Mouse (Mus musculus): Measurements from ENCODE around the gene Rab13. TPM values are rescaled to one million over a fixed set of nuclear protein-coding genes. Genes with fewer than 3 reads are reported as not detected.

Rab13 gene
- total RNA-seq (2021), result 10 to 100 TPM; 12.3 to 14.4 TPM

GRCm38 (mm10) chr3:90213377-90213866 lies at the start of gene Rab13, which contains the start of gene Rps27:
TSS of gene Rab13 (plus strand) at chr3:90213695.
TSS of gene Rps27 (minus strand) at chr3:90213651.
- intact Hi-C loops (cut with DNase I), result no loop called here
- DNase-seq, result peak; percentile 95

- DNase-seq, result no peak
- intact Hi-C loops (cut with DNase I), result no loop called here
Observed at GRCm38 (mm10) chr3:90179566-90179965, 33.9 kb upstream of the Rab13 start.

GRCm38 (mm10) chr3:90183581-90183980 lies 29.9 kb upstream of the Rab13 start:
- intact Hi-C loops (cut with DNase I), result no loop called here
- peak; percentile 19 to 24 for DNase-seq

- intact Hi-C loops (cut with DNase I), result no loop called here
- DNase-seq, result no peak
Observed at GRCm38 (mm10) chr3:90190859-90191510, 22.5 kb upstream of the Rab13 start.

GRCm38 (mm10) chr3:90194759-90195158 lies 18.7 kb upstream of the Rab13 start:
- intact Hi-C loops (cut with DNase I), result no loop called here
- no peak for DNase-seq

GRCm38 (mm10) chr3:90195644-90196043 lies 17.9 kb upstream of the Rab13 start:
- DNase-seq, result no peak
- intact Hi-C loops (cut with DNase I), result no loop called here

GRCm38 (mm10) chr3:90197548-90197947 lies 15.9 kb upstream of the Rab13 start:
- intact Hi-C loops (cut with DNase I), result no loop called here
- DNase-seq, result no peak

GRCm38 (mm10) chr3:90202884-90203283 lies 10.6 kb upstream of the Rab13 start:
- no peak for DNase-seq

GRCm38 (mm10) chr3:90203619-90204018 lies 9.9 kb upstream of the Rab13 start:
- DNase-seq, result peak in 1 of 2 experiments; percentile 20
- intact Hi-C loops (cut with DNase I), result no loop called here

More at GRCm38 (mm10) chr3:90202884-90203283, 10.6 kb upstream of the Rab13 start:
- intact Hi-C loops (cut with DNase I), result no loop called here

- no peak for DNase-seq
- intact Hi-C loops (cut with DNase I), result no loop called here
Observed at GRCm38 (mm10) chr3:90204582-90204981, 8.9 kb upstream of the Rab13 start.

- intact Hi-C loops (cut with DNase I), result no loop called here
- no peak for DNase-seq
Observed at GRCm38 (mm10) chr3:90208662-90209061, 4.8 kb upstream of the Rab13 start.

- no peak for DNase-seq
- intact Hi-C loops (cut with DNase I), result no loop called here
Observed at GRCm38 (mm10) chr3:90209908-90210566, 3.5 kb upstream of the Rab13 start.

GRCm38 (mm10) chr3:90211475-90212398 lies 1.8 kb upstream of the Rab13 start:
- no peak for DNase-seq
- intact Hi-C loops (cut with DNase I), result no loop called here

GRCm38 (mm10) chr3:90212723-90213122 lies 772 bp upstream of the Rab13 start:
- intact Hi-C loops (cut with DNase I), result no loop called here
- DNase-seq, result no peak

- peak in 1 of 2 experiments; percentile 33 for DNase-seq
- intact Hi-C loops (cut with DNase I), result no loop called here
Observed at GRCm38 (mm10) chr3:90213956-90214684, 625 bp downstream of the Rab13 start.

- no peak for DNase-seq
- intact Hi-C loops (cut with DNase I), result no loop called here
Observed at GRCm38 (mm10) chr3:90215825-90216380, 2.4 kb downstream of the Rab13 start.

GRCm38 (mm10) chr3:90220088-90220487 lies 6.6 kb downstream of the Rab13 start:
- intact Hi-C loops (cut with DNase I), result loop anchor here (1.0 to 2.0 kb wide), 3 partner anchors 27 to 153 kb away; no protein-coding TSS in a partner anchor
- DNase-seq, result peak; percentile 54 to 67

GRCm38 (mm10) chr3:90220531-90220951 lies 7.0 kb downstream of the Rab13 start:
- intact Hi-C loops (cut with DNase I), result loop anchor here (1.0 to 2.0 kb wide), 3 partner anchors 26 to 153 kb away; no protein-coding TSS in a partner anchor
- DNase-seq, result peak; percentile 87

GRCm38 (mm10) chr3:90221123-90221522 lies 7.6 kb downstream of the Rab13 start:
- intact Hi-C loops (cut with DNase I), result loop anchor here (2.0 kb wide), 2 partner anchors 26 to 36 kb away; no protein-coding TSS in a partner anchor
- peak in 1 of 2 experiments; percentile 12 for DNase-seq

- intact Hi-C loops (cut with DNase I), result no loop called here
- no peak for DNase-seq
Observed at GRCm38 (mm10) chr3:90222455-90222854, 9.0 kb downstream of the Rab13 start.
